Mouse (Mus musculus): ENCODE data around the gene Exosc6.

- no peak for TF ChIP-seq POLR2A (IDR thresholded peaks at IDR 0.05; ENCODE audit: control insufficient read depth, low read depth, low read length)
- no peak for TF ChIP-seq CTCF (IDR thresholded peaks at IDR 0.05; ENCODE audit: control insufficient read depth, insufficient read depth, insufficient replicate concordance, low read depth, low read length)
These were observed 7.4 kb upstream of the Exosc6 start for GRCm38 (mm10) chr8:111048694-111049093.

Measured in testis, adult 2 months (tissue).